Mouse (Mus musculus): ENCODE data around the gene Man1b1.

Man1b1 gene

DNA sequence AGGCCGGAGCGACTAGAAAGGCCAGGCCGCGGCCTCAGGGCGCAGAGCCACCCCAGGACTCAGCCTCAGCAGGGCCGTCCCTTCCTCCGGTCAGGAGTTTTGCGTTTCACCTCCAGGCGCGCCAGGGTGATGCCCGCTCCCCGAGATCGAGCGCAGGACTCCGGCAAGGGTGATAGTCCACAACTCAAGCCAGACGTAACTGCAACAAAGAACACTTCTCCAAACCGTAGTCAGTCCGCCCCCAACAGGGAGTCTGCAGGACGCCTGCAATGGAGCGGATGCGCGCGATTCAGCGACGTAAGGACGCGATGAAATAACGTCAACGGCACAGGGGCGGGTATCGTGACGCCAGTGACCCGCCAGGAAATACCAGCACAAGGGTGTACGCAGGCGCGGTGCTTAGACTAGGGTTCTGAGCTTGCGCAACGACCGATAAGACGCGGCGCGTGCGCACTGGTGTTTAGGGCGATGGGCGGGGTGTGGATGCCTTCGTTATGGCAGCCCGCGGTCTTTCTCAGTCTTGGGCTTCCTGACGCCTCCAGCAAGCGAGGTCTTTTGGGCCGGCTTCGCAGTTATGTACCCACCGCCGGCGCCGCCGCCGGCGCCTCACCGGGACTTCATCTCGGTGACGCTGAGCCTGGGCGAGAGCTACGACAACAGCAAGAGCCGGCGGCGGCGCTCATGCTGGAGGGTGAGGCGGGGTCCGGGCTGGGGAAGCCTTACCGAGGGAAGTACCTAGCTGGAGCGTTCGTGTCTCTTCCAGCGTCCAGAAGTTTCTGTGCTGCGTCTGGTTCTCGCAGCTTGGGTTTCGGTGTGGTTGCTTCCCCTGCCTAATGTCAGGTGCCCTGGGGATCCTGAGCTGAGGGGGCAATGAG, at the start of gene Man1b1:
TSS of gene Man1b1 (plus strand) at position 53 of the 875 bp plus-strand sequence.
- peak; percentile 98 for DNase-seq (ENCODE audit: low read depth, low spot score)

DNA sequence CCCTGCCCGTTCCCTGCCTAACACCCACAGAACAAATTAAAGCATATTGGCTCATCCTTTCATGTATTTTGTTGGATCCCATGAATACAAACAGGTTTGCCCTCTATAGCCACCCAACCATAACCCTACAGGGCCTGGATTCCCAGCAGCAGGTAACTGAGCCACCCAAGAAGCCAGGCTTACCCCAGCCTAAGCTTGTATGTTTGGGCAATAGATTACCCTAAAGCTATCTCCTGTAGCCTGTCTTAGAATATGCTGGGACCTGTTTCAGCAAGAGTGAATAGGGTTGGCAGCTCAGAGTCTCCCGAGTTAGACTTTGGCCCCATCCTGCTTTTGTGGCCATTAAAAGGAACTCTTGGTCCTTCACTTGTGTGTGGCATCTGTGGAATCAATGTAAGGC, 46.6 kb upstream of the Man1b1 start:
- no peak for DNase-seq (ENCODE audit: low read depth, low spot score)

DNA sequence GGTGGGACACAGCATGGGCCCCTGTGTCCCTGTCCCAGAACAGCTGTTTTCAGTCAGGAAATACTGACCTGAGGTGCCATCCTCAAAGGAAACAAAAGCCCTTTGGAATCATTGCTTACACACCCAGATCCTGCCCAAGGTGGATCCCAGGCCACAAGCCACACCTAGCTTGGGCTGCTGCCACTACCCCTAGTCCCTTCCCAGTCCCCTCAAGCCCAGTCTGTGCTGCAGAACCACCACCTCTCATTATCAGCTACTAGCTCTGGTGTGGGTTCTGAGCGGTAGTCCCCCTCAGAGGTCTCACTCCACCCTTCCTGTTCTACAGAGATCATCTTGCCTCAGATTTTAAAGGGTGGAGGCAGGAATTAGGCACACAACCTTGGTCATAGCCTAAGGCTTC, 45.8 kb upstream of the Man1b1 start:
- DNase-seq (ENCODE audit: low read depth, low spot score) = no peak

DNA sequence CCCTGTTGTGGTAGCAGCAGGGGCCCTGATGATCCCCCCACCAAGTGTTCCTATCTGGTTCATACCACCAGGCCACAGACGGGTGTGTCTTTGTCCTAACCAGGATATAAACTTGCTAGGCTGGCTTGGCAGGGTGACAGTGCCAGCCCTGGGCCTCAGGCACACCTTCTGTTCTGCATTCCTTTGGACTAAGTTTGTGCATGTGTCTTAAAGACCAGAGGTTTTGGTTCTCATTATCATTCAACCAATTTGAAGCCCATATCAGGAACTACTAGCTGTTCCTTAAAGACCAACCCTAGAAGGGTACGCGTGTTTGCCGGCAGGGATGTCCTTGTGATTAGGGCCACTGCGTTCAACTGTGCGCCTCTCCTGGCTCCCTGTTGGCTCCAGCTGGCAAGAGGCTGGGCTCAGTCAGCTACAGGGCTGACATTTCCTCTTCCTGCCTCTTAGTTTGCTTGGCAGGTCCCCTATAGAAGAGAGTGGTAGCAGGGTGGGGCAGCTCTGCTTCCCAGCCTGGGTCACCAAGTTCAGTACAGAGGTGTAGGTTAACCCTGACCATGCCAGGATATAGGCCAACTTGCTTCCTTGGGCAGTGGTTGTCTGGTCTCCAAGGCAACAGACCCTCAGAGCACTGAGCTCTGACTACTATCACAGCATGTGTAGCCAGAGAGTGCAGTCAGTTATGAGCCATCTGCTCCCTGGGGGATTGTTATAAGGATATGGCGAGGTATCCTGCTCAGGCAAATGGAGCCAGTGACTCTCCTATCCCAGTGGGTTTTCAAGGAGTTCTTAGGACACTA, 45.1 kb upstream of the Man1b1 start:
- DNase-seq (ENCODE audit: low read depth, low spot score) = no peak

DNA sequence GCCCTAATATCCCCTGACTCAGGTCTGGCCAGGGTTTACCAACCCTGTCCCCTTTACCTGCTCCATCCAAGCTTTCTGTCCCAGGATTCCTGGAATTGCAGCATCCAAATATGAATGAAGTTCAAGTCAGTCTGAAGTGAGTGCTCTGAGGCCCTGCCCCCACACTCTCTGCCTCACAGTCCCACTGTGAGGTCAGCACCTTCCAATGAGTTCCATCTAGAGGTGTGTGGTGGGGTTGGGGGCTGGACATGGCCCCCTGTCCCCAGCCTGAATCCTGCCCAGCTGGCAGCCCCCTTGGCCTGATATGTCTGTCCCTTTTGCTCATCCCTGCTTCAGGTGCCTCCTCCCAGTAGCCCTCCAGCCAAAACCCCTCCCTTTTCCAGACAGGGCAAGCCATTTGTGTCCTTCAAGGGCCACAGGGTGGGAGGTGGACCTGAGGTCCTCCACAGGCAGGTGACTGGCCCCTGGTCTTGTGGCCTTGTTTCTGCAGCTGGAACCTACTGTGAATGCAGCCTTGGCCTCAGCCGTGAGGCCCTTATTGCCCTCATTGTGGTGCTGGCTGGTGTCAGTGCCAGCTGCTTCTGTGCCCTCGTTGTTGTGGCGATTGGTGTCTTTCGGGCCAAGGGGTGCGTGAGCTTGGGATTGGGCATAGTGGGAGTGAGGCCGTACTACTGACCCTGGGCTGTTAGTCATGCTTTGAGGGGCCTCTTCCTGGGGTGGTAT, 44.0 kb upstream of the Man1b1 start, which contains the start of gene Tmem210:
TSS of gene Tmem210 (plus strand) at position 219 of the 723 bp plus-strand sequence.
- no peak for DNase-seq (ENCODE audit: low read depth, low spot score)

DNA sequence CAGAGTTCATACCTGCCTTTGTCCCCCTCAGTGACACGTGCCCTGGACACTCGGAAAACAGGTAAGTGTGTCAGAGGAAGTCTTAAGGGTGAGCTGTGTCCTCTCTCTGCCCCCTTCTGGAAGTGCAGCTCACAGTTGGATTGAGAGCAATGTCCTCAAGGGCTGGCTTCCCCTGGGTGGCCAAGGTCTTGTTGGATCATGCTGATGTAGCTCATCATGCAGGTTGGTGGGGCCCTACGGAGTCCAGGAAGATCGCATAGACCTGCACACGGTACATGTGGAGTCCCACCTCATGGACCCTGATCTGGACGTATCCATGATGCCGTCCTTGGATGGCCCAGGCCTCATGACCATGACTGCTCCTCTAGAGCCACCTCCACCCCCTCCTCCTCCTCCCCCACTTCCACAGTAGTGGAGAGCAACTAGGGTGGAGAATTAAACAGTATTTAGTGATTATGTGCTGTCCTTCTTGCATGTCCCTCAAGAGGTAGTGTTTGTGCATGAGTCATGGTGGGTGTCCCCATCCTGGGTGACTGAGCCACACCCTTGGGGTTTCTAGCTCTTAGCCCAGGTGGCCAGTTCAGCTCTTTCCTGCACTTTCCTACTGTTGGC, 43.3 kb upstream of the Man1b1 start:
- DNase-seq (ENCODE audit: low read depth, low spot score) = no peak

DNA sequence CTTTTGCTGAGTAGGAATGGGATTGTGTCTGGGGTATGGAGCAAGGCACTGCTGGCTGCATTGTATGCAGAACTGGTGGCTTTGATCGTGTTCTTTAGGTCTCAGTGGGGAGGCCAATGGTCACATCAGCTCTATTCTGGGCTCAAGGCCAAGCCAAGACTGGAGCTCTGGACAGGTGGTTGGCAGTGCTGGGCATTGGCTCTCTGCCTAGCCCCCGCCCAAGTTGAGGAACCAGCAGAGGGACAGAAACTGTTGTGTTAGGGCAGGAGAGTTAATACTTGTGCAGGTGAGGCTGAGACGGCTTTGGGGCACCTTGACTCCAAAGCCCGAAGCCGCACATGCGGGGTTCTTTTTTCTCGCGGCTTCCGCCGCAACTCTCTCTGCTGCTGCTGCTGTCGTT, 42.5 kb upstream of the Man1b1 start, which contains the start of gene Lrrc26:
TSS of gene Lrrc26 (plus strand) at position 265 of the 400 bp plus-strand sequence.
- DNase-seq (ENCODE audit: low read depth, low spot score) = no peak

DNA sequence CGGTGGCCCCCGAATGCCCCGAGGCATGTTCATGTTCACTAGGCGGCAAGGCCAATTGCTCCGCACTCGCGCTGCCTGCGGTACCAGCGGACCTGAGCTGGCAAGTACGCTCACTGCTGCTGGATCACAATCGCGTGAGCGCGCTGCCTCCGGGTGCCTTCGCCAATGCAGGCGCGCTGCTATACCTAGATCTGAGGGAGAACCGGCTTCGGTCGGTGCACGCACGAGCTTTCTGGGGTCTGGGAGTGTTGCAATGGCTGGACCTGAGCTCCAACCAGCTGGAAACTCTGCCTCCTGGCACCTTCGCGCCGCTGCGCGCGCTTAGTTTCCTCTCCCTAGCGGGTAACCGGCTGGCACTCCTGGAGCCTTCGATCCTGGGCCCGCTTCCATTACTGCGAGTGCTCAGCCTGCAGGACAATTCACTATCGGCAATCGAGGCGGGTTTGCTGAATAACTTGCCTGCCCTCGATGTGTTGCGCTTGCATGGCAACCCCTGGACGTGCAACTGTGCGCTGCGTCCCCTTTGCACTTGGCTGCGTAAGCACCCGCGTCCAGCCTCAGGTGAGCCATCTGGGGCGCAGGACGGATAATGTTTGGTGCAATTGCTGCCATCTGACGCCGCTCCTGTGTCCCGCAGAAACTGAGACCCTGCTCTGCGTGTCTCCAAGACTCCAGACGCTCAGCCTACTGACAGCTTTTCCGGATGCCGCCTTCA, 41.9 kb upstream of the Man1b1 start:
- DNase-seq (ENCODE audit: low read depth, low spot score) = no peak

DNA sequence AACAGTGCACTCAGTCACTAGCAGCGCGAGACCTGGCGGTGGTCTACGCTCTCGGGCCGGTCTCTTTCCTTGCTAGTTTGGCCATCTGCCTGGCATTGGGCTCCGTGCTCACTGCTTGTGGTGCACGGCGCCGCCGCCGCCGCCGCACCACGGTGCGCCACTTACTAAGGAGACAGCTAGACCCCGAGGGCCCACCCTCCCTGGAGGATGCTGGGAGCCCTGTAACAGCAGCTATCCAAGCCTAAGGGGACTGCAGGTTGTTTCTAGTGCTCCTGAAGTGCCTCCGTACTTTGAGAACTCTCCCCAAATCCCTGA, 41.4 kb upstream of the Man1b1 start:
- no peak for DNase-seq (ENCODE audit: low read depth, low spot score)

DNA sequence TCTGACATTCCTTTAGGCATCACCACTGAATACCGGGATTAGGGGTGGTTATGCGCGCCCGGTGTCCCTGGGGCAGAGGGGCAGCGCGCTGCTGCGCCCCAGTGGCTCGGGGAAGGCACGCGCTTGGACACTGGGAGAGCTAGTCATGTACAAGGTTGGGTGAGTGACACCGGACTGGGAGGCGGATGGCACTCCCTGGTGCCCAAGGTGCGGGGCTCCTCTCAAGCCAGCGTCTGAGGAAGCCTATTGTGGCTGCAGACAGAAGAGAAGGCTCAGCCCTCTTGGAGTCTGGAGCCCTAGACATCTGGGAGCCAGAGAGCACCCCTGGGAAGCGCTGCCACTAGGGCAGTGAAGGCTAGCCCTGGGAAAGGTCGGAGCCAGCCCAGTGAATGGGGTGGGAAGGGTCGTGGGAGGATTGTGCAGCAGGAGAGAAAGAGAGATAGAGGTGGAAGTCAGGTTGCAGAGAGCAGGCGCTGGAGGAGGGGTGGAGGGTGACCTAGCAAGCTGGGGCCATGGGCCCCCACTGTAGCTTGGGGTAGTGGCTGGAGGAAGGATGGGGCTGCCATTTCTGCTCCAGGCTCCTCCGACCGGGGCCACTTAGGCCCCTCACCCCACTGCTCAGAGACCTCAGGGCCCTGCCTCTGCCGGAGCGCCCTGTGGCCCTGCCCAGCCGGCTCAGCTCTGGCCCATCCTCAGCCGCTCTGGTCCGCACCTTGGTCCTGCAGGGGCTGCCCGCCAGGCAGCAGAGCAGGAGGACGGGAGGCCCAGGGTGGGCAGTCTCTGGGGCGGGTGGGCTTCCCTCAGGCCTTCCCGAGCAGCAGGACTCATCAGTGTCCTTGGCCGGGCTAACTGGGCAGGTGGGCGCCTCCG, 40.7 kb upstream of the Man1b1 start:
- no peak for DNase-seq (ENCODE audit: low read depth, low spot score)

DNA sequence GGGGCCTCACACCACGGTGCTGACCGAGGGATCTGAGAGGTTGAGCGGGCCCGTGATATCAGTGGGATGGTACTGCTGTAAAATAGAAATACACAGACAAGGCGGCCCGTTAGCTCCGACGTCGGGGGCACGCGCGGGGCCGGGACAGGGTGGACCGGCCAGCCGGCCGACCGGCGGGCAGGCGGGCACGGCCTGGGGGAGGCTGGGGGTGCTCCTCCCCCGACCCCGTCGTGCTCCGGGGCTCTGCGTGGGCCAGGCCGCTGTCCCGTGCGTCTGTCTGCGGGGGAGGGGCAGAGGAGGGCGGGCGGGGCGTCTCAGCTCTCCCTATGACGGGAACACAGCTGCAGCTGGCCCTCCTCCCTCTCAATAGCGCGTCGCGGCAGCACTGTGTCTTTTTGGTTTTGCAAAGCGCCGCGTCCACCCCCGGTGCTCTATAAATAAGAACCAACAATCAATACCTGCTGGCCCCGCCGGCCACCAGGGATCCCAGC, 40.0 kb upstream of the Man1b1 start:
- no peak for DNase-seq (ENCODE audit: low read depth, low spot score)

DNA sequence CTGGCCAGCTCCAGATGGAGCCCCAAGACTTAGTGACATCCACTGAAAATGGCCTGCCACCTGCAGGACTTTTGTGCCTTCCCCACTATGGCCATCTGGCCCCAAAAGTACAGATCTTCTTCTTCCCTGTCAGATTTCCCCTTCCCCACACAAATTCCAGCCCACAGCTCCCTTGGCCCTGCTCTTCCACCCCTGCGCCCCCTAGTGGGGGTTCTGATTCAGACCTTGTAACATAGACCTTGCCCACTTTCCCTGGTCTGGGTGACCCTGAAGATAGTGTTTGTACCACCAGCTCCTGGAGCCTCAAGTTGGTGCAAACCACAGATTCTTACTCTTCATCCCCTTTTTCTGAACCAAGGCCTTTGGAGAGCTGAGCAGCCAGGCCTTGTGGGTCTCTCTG, 39.3 kb upstream of the Man1b1 start:
- no peak for DNase-seq (ENCODE audit: low read depth, low spot score)

DNA sequence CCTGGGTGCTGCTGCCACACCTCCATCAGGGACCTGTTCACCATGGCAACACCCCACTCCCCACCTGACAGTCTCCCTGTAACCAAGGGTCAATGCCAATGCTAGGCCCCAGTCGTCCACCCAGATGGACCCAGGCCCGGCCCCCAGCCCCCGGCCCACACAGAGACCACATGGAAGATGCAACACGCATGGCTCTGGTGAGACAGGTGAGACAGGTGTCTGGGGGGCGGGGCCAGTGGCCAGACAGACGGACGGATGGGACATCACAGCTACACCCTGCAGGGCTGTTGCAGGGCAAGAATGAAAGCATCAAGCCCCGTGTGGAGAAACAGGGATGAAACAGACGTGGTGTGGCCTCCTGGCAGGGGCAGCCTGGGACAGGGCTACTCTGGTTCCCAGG, 38.4 kb upstream of the Man1b1 start:
- DNase-seq (ENCODE audit: low read depth, low spot score) = no peak

DNA sequence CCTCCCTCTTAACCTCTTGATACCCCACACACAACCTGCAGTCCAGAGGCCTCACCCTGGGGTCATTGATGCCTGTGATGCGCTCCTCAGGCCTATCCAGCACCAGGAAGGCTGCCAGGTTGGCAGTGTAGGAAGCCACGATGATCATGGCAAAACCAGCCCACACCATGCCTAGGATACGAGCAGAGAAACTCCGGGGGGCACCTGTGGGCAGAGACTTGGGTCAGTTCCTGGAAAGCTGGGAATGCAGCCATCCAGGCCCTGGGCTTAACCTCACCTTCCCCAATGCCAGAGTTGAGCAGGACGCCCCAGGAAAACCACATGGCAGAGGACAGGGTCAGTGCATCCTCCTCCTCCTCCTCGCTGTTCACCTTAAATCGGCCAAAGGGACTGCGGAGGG, 35.0 kb upstream of the Man1b1 start:
- DNase-seq (ENCODE audit: low read depth, low spot score) = no peak

DNA sequence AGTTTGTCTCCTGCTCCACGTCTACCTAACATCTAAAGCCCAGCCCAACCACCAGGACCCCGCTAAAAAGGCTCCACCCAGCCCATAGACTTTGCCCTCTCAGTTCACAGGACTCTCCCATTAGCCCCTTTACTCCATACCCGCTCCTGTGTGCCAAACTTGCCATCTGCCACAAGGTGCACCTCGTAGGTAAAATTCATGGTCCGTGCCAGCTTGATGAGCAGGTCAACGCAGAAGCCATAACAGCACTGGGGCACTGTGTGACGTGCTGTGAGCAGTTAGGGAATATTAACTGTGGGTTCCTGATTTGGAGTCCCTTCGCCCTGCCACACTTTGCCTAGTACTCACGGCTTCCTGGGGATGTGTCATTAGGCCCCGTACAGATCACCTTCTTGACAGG, 34.1 kb upstream of the Man1b1 start:
- no peak for DNase-seq (ENCODE audit: low read depth, low spot score)

DNA sequence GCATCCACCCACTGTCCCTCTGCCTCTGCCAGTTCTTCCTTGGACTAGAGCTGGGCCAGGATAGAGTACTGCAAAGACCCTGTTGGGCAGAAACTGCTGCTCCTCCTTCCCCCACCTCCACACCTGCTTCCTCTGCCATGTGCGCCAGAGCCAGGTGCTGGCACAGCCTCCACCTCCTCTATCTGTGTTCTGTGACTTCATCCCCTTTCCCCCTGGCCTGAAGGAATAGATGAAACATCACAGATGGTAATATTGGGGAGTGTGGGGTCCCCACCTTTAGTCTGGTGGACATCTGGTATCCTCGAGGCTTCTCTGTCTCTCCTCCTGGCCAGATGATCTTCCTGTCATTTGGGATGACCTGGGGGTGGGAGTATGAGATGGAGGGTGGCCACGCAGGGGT, 28.7 kb upstream of the Man1b1 start:
- no peak for DNase-seq (ENCODE audit: low read depth, low spot score)

DNA sequence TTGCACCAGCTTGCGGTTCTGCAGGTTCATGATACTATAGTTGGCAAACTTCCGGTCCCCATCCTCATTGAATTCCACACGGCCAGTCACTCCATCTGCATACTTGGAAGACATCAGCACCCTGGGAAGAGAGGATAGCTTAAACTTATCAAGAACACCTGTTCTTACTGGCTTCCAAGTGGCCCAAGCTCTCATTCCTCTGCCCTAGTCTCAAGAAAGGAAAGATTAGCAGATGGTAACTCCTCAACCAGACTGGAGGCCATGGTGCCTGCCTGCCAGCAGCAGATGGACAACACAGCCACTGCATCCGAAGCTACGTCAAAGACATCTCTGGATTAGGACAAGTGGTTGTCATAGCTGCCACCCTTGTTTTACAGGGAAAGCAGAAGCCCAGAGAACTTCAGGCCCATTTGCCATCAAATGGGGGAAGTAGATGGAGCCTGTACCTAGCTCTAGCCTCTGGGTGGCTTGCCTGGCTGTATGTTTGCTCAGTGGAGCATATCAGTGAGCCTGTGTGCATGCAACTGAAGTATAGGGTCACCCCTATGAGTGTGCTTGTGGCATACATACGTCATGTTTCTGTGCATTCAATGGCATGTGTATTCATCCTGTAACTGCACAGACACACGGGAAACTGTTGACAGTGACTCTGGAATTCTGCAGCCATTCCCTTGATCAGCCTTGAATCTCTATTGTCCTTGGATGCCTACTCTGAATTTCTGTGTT, 28.0 kb upstream of the Man1b1 start:
- no peak for DNase-seq (ENCODE audit: low read depth, low spot score)

DNA sequence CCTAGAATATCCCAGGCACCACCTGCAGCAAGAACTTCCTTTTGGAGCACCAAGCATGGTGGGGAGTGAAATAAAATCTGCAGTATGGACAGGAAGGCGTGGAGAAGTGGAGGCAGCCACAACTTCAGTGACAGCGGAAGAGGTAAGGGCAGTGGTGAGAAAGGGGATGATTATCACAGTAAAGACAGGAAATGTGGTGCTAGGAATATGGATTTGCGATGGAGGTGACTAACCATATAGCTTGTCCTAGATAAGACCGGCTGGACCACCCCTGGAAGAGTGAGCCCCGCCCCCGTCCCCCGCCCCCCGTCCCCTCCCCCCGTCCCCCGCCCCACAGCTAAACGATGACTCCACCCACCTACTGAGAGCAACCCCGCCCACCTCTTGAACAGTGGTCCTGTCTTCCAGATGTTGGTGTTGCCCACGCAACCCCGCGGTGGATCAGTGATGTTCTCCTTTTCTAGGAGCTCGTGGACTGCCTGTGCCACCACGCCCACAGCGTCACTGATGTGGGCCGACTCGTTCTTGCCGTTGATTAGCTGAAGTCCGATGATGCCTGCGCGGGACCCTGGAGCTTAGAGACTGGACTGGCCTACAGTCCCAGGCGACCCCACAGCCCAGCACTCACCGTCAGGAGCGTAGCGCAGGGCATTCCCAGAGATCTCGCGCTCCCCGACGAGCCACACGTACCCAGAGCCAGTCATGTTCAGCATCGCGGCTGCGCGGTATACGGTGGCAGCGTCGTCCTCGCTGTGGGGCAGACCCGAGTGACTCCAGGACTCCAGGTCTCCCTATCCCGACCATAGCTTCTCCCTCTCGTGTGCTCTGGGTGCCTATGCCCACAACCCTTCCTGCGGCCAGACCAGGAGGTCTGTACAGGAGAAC, 27.2 kb upstream of the Man1b1 start:
- no peak for DNase-seq (ENCODE audit: low read depth, low spot score)
